Mouse (Mus musculus): Measurements from ENCODE around the gene Ccr9.
"Not testable (repeated sequence)": the region's sequence is repeated elsewhere in the genome, so short reads cannot be mapped to it uniquely, and the experiment has no call there.

The Ccr9 gene

GRCm38 (mm10) chr9:123716301-123716700, 38.1 kb downstream of the Ccr9 start:
- DNase-seq (ENCODE audit: low read depth), result no peak

GRCm38 (mm10) chr9:123717186-123718008, 39.2 kb downstream of the Ccr9 start, which contains the start of gene Lztfl1:
Gene Lztfl1 (minus strand): TSS chr9:123717697.
- peak; percentile 99 for DNase-seq (ENCODE audit: low read depth)

DNA sequence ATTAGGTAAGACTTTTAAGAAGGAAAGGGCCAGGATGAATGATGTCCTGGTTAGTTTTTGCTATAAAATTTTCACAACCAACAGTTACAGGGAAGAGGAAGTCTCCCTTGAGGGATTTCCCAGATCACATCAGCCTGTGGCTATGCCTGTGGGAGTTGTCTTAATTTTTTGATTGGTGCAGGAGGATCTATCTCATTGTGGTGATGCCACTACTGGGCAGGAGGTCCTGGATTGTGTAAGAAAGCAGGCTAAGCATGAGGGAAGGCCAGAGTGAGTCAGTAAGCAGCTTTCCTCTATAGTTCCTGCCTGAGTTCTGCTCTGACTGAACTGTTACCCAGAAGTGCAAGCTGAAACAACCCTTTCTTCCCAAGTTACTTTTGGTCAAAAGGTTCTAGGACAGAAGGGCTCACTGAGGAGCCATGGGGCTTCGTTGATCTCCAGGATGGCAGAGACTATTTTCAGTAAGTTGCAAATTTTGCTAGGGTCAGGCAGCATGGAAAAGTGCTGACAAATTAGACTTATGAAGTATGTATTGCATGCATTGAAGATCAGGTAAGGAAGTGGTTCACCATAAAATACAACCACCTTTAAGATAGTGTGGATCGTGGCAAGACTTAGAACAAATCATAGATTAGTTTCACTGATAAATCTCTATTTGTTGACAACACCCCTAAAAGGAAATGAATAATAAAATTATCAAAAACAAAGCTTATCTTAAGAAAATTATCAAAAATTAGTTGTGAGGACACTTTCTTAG, 44.7 kb downstream of the Ccr9 start:
- peak; percentile 14 for DNase-seq (ENCODE audit: low read depth)

DNA sequence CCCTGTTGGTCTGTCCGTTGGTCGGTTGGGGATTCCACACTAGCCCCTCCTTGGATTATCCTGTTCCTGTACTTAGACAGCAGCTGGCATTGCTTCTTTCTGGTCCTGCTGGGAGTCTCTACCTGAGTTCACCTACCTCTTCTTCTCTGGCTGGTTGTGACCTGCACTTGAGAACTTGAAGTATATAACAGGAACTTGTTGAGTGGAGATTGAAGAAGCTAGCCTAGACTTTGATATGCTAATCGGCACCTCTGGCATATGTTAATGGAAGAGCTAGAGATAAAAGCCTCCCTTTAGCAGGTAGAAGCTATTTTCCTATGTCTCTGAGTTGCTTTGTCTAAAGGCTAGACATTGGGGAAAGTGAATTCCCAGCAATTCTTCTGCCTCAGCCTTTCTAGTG, 53.0 kb downstream of the Ccr9 start:
- DNase-seq (ENCODE audit: low read depth), result no peak

DNA sequence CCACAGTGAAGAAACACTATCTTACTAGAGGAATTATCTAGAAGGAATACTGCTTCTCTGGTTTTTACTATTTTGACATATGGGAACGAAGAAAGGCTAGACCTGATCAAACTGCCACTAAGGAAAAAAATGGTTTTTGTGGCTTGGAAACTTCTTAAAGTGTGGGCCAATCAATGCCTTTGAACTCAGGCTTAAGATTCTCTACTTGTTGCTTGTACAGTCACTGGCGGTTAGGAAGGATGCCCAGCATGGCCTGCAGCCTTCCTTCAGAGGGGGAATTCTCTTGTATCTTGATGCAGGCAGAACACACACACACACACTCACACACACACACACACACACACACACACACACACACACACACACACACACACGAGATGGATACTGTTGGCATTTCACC, 55.9 kb downstream of the Ccr9 start:
- DNase-seq (ENCODE audit: low read depth), result no peak

GRCm38 (mm10) chr9:123740799-123741198, 62.6 kb downstream of the Ccr9 start:
- no peak for DNase-seq (ENCODE audit: low read depth)

DNA sequence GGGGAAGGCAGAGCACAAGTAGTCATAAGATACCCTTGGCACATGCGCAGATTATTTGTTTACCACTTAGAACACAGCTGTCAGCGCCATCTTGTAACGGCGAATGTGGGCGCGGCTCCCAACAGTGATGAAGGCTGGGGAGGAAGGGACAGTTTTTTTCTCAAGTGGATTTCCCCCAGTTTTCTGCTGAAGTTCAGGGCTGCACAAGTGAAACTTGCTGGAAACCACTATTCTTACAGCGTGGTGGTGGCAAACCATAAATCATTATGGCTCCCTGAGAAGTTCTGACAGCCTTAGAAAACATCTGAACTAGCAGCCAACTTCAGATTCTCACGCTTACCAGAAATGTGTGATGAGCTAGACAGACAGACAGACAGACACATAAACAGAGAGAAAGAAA, 71.4 kb downstream of the Ccr9 start:
- DNase-seq (ENCODE audit: low read depth), result not testable (repeated sequence)

DNA sequence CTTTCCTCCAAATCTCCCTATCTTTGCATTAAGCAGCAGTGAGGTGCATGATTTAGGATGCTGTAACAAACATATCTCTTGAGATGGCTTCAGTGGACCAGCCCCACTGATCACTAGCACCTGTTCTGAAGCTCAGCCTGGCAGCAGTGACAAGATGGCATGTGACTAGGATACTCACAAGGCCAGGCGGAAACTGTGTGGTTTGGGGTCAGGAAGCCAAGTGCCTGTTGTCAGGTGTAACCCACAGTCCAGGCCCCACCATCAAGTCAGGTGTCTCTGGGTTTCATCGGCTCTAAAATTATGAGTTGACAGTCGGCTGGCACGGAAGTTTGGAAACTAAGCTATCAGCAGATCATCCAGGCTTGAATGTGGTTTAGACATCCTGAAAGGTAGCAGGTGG, 76.1 kb downstream of the Ccr9 start:
- no peak for DNase-seq (ENCODE audit: low read depth)

DNA sequence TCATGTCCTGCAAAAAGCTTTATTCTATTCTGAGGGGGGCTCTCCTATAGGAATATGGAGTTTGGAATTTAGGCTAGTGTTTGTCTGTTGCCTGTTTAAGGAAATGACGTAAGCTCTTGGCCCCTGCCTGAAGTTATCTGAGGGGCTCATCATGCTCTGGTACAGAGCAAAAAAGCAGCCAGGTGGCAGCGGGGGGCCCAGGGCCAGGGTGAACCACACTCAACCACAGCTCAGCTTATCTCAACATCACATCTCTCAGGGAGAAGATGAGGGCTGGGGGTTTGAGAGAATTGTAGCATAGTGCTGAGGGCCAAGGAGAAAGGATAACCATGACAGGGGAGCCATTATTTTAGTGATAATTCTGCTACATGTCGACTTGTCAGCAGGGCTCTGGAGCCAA, 78.5 kb downstream of the Ccr9 start:
- no peak for DNase-seq (ENCODE audit: low read depth)

DNA sequence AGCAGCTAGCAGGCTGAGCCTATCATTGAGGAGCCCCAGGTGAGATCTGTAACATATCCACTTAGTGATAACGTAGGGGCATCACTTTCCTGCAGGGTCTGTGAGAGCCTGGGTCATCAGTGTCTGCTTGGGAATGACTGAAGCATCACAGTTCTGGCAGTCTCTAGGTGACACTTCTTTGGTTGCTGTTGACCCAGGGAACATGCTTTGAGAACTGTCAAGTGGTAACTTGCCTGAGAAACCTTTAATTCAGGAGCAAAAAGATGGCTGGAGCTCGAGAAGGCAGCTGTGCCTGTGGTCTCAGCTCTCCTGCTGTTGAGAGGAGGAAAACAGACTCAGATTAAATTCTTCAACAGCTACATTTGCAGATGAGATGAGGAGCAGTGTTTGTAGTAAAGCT, 79.1 kb downstream of the Ccr9 start:
- no peak for DNase-seq (ENCODE audit: low read depth)

DNA sequence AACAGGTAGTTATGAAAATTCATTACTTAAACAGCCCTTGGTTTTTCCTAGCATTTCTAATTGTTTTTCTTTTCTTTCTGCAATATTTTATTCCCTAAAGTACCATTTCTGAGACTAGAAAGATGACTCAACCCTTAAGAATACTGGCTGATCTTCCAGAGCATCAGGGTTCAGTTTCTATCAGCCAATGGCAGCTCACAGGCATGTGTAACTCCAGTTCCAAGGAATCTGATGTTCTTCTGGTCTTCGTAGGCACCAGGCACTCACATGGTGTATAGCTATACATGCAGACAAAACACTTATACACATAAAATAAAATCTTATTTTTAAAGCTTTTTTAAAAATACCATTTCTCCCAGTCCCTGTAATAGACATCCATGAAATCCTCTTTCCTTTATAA, 79.9 kb downstream of the Ccr9 start:
- DNase-seq (ENCODE audit: low read depth), result peak; percentile 55

DNA sequence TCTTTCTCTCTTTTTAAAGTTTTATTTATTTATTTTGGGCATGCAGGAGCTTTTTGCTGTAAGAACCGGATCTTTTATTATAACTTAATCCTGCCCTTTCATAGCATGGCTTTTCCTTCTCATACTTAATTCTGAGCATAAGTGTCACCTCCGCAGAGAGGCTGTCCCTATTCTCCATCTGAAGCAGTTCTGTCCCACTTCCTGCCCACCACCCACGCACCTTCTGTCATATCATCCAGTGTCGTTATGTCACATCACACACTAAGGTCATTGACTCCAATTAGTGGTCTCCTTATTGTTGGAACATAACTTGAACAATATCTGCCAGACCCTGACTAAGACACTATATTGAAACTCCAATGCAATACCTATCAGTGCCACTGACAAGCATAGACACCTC, 80.4 kb downstream of the Ccr9 start:
- DNase-seq (ENCODE audit: low read depth), result no peak

DNA sequence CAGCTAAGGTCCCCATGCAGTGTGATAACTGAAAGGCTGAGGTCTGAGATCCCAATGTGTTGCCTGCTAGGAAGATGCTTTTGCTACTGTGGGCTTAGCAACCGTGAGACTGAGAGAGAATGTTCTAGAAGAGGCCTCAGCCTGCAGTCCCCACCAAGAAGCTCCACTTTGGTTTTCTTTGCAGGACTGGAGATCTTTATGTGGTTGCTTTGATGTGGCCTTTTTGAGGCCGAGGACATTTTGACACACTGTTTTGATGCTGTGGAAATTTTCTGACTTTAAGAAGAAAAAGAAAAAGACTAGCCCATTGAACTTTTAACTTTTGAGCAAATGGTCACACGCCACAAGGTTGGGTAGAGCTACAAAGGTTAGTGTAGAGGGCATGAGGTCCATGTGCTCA, 82.6 kb downstream of the Ccr9 start:
- DNase-seq (ENCODE audit: low read depth), result no peak

- DNase-seq (ENCODE audit: low read depth), result peak; percentile 19
Measured at GRCm38 (mm10) chr9:123762886-123763285, 84.6 kb downstream of the Ccr9 start.

DNA sequence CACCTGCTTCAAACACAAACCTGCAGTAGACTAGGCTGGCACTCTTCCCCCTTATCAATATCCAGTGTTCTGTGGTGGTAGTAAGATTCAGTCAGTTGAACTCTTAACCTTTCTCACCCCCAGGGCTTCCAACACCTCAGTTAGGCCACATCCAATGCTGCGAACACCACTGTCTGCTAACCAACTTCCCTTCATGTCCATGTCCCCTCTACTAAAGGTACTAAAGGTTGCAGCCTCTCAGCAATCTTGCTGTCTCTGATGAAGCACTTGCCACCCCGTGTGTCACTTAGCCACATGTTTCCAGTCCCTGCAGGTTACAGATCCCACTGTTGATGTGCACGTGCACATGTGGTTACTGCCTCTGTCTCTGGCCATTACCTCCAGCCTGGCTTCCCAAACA, 85.5 kb downstream of the Ccr9 start:
- DNase-seq (ENCODE audit: low read depth), result no peak

DNA sequence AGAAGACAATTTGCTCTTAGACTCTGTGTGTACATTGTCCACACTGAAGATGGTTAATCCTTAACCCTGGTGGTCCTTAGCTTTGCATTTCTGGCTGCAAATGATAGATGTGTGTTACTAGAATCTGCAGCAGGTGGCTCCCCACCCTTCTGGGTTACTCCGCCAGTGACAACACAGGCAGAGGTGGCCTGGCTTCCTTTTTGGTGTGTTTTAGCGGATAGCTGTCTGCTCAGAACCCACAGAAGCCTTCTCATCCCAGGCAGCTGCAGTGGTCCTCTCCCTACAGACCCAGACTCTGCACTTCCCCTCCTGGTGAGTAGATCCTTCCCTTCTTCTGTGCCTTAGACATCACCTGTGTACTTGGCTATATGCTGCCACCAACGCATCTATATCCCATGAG, 88.8 kb downstream of the Ccr9 start:
- DNase-seq (ENCODE audit: low read depth), result no peak

GRCm38 (mm10) chr9:123768443-123768842, 90.2 kb downstream of the Ccr9 start:
- peak; percentile 61 for DNase-seq (ENCODE audit: low read depth)

- DNase-seq (ENCODE audit: low read depth), result no peak
Measured at GRCm38 (mm10) chr9:123769532-123769931, 91.3 kb downstream of the Ccr9 start.

DNA sequence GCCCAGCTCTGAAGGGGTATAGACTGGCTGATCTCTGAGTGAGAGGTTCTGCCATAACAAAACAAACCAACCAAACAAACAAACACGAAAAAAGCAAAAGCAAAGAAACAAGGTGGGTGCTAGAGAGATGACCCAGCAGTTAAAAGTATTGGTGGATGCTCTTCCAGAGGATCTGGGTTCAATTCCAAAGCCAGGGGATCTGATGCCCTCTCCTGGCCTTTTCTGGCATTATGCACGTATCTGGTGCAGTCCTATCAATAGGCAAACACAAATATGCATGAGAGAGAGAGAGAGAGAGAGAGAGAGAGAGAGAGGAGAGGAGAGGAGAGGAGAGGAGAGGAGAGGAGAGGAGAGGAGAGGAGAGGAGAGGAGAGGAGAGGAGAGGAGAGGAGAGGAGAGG, 95.1 kb downstream of the Ccr9 start:
- DNase-seq (ENCODE audit: low read depth), result peak; percentile 45

GRCm38 (mm10) chr9:123788855-123789529, 110.8 kb downstream of the Ccr9 start:
- DNase-seq (ENCODE audit: low read depth), result no peak

DNA sequence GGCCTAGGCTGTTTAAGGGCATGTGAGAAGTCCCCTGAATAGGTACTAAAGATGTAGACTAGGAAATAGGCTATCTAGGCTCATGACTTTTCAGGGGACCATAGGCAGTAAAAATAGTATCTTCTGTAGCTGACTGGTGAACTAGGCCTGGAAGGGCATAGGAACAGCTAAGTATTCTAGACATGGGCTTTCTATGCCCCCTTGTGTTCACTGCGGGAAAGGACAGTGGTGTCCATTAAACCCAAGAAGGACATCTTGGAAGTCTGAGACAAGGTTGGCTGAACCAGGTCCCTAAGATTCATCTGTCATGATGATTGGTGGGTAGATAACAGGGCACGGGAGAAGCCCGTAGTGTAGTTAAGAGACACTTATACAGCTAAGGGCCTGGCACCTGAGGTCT, 117.9 kb downstream of the Ccr9 start:
- DNase-seq (ENCODE audit: low read depth), result peak; percentile 75

DNA sequence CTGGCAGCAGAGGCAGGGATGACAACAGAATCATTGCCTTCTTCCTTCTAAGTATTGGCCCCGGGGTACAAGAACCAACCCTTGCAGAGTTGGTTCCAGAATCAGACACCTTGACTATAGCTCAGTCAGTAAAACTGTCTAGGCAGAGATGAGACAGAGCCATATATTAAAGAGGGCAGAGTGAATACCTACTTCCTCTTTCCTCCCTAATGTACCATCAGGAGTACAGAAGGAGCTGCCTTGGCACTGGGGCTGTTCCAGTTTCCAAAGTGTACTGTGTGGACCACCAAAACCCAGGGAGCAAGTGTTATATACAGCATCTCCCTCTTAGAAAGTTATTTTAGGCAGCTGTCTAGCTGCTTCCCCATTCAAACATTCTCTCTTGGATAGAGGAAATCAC, 123.3 kb downstream of the Ccr9 start:
- no peak for DNase-seq (ENCODE audit: low read depth)

DNA sequence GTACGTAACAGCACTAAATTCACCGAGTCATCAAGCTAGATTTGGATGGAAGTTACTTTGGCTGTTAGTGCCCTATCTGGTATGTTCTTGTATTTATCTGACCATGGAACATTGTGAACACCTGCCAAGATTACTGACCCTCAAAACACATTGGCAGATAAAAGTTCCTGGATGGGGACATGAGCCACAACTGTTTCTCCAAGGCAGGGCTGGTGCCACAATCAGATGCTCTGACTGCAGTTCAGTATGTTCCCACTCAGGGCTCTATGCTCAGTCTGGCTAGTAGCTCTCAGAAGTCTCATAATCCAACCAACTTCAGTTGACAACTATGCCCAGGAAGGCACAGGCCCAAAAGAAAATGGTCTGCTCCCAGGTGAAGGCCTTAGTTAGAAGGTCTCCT, 124.2 kb downstream of the Ccr9 start:
- DNase-seq (ENCODE audit: low read depth), result no peak

All from NIH3T3 (cell line).